Mouse (Mus musculus): ENCODE measurements around the gene Ttn.

The Ttn gene

DNA sequence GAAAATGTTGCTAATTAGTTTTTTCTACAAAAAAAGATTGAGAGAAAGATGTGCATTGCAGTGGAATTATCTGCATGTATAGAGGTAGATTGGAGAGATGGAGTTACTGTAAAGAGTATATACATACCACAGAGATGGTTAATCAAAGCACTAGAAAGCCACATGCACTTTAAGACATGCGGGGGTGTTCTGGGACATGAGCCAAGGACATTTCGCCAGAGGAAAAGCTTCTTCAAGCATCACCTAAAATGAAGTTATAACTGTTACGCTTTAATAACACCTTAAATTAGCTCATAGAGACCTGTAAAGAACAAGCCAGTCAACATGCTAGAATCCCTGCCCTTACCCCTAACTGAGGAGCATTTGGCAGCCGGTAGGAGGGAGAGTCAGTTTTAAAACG is 315.1 kb downstream of the Ttn start:
- no peak for DNase-seq (ENCODE audit: extremely low spot score, low read depth, low spot score)

- no peak for DNase-seq (ENCODE audit: extremely low spot score, low read depth, low spot score)
Observed at GRCm38 (mm10) chr2:76665531-76665930, 316.8 kb downstream of the Ttn start.

DNA sequence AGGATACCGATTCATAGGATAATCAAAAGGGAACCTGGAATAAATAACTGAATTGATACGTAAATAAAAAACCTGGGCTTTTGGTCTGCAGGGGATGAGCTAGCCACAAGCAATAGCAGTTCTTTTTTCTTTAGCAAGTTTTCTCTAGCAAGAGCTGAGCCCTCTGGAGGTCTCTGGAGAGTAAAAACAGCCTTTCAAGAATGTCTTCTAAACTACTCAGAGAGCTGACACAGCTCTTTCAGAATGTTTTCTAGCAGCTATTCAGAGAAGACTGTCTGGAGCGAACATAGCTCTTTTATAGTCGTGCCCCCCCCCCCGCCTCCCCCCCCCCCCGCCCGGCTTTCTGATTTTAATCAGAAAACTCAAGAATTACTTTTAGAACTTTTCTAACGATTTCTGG is 322.9 kb downstream of the Ttn start:
- DNase-seq (ENCODE audit: extremely low spot score, low read depth, low spot score) = no peak

DNA sequence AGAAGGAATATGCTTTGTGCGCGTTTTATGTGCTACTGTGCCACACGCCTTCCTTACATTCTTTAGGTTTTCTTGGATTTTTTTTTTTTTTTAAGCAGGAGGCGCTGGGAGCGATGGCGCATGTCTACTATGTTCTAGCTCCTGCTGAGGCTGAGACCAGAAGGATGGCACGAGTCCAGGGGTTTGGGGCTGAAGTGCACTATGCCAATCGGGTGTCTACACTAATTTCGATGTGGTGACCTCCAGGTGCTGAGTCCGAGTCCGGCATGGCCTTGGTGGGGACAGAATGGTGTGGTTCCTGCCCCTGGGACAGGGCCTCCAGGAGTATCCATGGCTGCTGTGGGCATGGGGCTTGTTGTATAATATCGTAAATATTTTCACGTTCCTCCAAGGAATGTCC is 323.8 kb downstream of the Ttn start:
- no peak for DNase-seq (ENCODE audit: extremely low spot score, low read depth, low spot score)

DNA sequence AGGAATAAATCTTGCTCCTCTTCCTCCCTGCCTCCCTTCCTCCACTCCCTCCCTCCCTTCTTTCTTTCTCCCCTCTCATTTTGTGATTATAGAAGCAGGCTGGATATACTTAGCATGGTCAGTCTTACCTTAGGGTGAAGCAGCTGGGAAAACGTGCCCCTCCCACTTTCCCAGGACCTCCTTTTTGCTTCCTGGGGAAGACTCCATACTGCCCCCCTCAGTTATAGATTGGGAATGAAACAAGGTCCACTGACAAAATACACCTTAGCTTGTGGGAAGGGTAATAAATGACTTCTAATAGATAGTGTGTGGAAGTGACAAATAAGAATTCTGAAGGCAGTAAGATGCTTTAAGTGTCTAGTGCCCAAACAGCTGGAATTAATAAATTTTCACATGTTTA is 326.4 kb downstream of the Ttn start:
- no peak for DNase-seq (ENCODE audit: extremely low spot score, low read depth, low spot score)

- no peak for DNase-seq (ENCODE audit: extremely low spot score, low read depth, low spot score)
Observed at GRCm38 (mm10) chr2:76655444-76655843, 326.9 kb downstream of the Ttn start.

- DNase-seq (ENCODE audit: extremely low spot score, low read depth, low spot score) = no peak
Observed at GRCm38 (mm10) chr2:76654646-76655045, 327.7 kb downstream of the Ttn start.
